Mouse (Mus musculus): ENCODE data around the gene Zfx. TPM values are rescaled to one million over a fixed set of nuclear protein-coding genes. Genes with fewer than 3 reads are reported as not detected.

The Zfx gene
- polyA plus RNA-seq (2012), result 2.1 and 2.6 TPM in 2 replicates

DNA sequence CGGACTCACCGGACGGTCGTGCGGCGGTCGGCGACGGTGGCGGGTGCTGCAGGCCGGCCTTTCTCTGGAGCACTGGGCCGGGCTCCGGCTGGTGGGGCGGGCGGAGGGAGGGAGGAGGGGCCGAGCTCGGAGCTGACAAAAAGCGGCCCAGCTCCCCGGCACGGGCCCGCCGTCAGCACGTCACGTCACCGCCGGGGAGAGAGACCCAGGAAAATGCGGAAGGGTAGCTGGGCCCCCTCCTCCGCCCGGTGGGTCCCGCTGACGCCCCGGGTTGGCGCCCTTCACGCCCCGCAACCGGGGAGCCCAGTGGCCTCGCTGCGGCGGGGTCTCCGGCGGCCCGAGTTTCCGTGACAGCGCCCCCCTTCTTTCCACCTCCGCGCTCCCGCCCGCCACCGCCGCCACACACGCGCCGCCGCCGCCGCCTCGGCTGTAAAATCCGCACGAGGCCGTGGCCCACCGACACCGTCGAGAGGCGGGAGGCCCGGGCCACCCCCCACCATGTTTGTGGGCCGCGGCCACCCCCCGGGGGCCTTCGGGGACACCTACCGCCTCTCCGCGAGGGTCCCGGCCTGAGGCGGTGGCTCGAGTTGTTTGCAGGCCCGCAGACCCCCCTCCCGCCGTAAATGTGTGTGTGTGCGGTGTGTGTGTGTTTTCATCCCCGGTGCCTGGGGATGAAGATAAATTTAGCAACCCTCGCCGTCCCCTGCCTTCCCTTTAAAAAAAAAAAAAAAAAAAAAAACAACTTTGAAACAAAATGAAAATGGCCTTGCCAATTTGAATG lies at the start of gene Zfx:
Gene Zfx (minus strand): TSS at position 644 of the 781 bp plus-strand sequence.
- TF ChIP-seq GATA1 (IDR thresholded peaks at IDR 0.05; ENCODE audit: low read length), result no peak

- no peak for TF ChIP-seq GATA1 (IDR thresholded peaks at IDR 0.05; ENCODE audit: low read length)
These were observed 45.8 kb upstream of the Zfx start for GRCm38 (mm10) chrX:94169348-94169747.

- TF ChIP-seq GATA1 (IDR thresholded peaks at IDR 0.05; ENCODE audit: low read length), result no peak
These were observed 28.8 kb upstream of the Zfx start for GRCm38 (mm10) chrX:94152251-94152830.

DNA sequence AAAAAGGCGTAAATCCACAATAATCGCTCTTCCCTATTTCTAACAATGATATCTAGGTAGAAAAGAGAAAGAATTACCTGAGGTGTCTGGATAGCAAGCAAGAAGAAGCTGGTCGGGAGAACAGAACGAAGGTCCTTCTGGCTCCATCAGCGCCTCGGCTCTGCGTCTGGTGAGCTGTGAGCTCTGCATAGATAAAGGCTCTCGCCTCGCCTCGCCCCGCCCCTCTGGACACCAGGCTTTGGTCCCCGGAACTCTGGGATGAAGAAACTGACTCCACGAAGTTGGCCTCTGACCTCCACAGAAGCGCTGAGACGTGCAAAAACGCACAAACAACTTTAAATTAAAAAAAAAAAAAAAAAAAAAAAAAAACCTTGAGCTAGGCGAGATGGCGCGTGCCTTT lies 27.0 kb upstream of the Zfx start:
- no peak for TF ChIP-seq GATA1 (IDR thresholded peaks at IDR 0.05; ENCODE audit: low read length)

DNA sequence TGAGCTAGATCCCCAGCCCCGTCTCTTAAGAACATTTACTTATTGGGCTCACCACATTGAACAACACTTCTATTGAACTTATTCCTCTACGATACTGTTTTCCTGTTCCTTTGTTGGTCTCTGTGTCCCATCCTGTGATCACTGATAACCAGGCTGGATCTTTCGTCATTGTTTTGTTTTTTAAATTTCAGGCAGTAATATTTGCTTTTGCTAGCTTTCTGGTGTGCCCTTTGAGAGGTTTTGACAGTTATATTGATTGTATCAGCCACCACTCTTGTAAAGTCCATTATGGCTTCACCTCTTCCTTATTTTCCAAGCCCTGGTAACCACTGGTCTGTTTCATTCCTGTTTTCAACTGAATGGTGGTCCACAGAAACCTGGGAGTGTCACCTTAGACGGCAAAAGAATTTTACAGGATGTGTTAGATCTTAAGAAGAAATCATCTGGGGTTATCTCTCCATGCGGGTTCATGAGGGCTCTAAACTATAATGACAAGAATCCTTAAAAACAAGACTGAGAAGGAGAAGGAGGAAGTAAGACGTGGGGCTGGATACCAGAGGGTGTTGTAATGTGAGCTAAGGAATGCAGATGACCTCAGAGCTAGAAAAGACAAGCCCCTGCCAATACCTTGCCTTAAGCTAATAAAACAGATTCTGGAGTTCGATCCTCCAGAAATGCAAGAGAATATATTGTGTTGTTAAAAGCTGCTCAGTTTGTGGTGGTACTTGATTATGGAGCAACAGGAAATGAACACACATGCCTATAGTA lies 18.7 kb upstream of the Zfx start:
- no peak for TF ChIP-seq GATA1 (IDR thresholded peaks at IDR 0.05; ENCODE audit: low read length)

- no peak for TF ChIP-seq GATA1 (IDR thresholded peaks at IDR 0.05; ENCODE audit: low read length)
These were observed 16.6 kb upstream of the Zfx start for GRCm38 (mm10) chrX:94140080-94140479.

GRCm38 (mm10) chrX:94138256-94138655 lies 14.8 kb upstream of the Zfx start:
- no peak for TF ChIP-seq GATA1 (IDR thresholded peaks at IDR 0.05; ENCODE audit: low read length)

- TF ChIP-seq GATA1 (IDR thresholded peaks at IDR 0.05; ENCODE audit: low read length), result no peak
These were observed 11.6 kb upstream of the Zfx start for GRCm38 (mm10) chrX:94135084-94135483.

- no peak for TF ChIP-seq GATA1 (IDR thresholded peaks at IDR 0.05; ENCODE audit: low read length)
These were observed 10.0 kb upstream of the Zfx start for GRCm38 (mm10) chrX:94133551-94133950.

- TF ChIP-seq GATA1 (IDR thresholded peaks at IDR 0.05; ENCODE audit: low read length), result no peak
These were observed 8.7 kb upstream of the Zfx start for GRCm38 (mm10) chrX:94132239-94132638.

GRCm38 (mm10) chrX:94129712-94130111 lies 6.2 kb upstream of the Zfx start:
- no peak for TF ChIP-seq GATA1 (IDR thresholded peaks at IDR 0.05; ENCODE audit: low read length)

GRCm38 (mm10) chrX:94125950-94126349 lies 2.4 kb upstream of the Zfx start:
- TF ChIP-seq GATA1 (IDR thresholded peaks at IDR 0.05; ENCODE audit: low read length), result no peak

DNA sequence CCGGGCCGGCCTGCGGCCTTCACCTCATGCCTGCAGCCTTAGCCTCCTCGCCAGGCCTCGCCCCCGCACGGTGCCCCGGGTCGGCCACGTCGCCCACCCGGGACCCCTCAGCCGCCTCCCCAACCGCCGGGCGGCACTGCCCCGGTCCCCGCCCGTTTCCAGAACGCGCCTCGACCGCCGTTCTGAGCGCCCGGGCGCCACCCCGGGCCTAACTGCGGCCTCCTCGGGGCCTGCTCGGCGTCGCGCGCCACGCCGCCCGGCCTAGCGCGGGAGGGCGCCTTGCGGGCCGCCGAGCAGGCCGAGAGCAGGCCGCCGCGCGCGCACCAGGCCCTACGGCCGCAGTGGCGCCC lies 818 bp downstream of the Zfx start:
- TF ChIP-seq GATA1 (IDR thresholded peaks at IDR 0.05; ENCODE audit: low read length), result no peak

DNA sequence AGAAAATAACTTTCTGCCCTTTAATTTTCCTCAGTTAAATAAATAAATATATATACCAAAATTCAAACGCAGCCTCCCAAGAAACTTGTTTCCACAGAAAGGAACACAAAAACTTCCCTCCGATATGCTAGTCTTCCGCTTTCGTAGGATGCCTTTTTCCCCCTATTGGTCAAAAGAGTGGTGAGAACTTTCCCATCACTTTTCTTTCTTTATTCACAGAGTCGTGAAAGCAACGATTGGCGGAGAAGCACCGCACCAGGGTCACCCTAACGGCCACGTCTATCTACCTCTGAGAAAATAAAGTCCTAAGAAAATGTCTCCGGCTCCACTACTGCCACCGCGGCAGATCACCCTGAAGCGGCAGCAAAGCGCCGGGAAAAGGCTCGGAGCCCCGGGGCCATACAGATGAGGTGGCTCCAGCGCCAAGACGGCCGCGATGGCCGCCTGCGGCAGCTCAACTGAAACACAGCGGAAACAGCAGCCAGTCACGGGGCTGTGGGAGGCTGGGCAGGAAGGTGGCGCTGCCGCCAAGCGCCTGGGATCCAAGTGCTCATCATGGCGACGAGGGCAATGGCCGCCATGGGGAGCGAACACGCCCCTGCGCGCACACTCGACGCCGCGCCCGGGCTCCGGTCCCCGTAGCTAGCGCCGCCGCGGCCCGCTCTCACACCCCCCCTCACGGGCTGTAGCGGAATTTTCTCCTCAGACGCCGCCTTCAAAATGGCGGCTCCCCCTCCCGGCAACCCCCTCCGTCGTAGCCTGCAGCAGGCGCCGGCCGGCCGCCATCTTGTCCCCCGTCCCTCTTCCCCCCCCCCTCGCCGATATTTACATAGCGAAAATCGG lies 1.4 kb downstream of the Zfx start:
- TF ChIP-seq GATA1 (IDR thresholded peaks at IDR 0.05; ENCODE audit: low read length), result no peak

DNA sequence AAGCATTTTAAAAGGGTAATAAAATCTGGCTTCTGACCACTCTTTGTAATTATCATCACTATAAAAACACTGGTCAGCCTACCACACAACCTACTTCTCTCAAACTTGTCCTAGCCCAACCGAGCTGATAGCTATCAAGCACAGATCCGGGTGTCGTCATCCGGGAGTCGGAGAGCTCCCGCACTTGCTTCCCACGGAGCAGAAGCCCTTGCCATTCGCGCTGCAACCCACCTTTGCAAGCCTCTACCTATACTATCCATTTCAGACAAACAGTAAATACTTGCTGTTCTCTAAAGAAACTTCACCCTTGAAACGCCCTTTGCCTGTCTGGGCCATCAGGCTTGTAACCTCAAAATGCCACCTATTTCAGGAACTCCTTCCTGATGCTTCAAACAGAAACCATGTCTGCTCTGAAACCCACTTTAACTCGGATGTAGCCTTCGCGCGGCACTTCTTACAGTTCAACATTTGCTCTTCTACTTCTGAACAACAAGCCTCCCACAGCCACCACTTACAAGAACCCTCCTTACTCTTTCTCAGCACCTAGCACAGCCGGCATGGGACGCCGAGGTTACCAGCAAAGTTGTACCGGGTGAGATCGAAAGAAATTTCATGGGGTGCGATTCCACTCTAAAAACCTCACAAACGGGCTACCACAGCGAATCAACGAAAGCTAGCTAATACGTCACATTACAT lies 2.2 kb downstream of the Zfx start:
- TF ChIP-seq GATA1 (IDR thresholded peaks at IDR 0.05; ENCODE audit: low read length), result no peak

Data from G1E-ER4 (cell line).